Mouse (Mus musculus) limb, embryonic 13.5 days (tissue): ENCODE data around the gene Anapc4. TPM values are rescaled to one million over a fixed set of nuclear protein-coding genes. Genes with fewer than 3 reads are reported as not detected.

ENCODE experiments used
- ATAC-seq: fragments of 200-750 bp; cut with Nextera tagmentation; 2 replicates; pipeline ENCODE4 v1.8.0; 2017; ENCODE audit warnings: low read depth, moderate number of reproducible peaks, moderate TSS enrichment; ENCODE audit not compliant: low FRiP score
- H3K27ac ChIP-seq: fragments of 300-500 bp; sonication (generic); 2 replicates; pipeline ENCODE4 v1.5.1; 2015; ENCODE audit warnings: inconsistent platforms, mild to moderate bottlenecking, moderate library complexity
- H3K27me3 ChIP-seq: fragments of 300-500 bp; sonication (generic); 2 replicates; pipeline ENCODE4 v1.6.1; 2015; ENCODE audit warnings: mild to moderate bottlenecking, inconsistent platforms
- H3K36me3 ChIP-seq: fragments of 300-500 bp; sonication (generic); 2 replicates; pipeline ENCODE4 v1.6.1; 2015; ENCODE audit warnings: inconsistent platforms, mild to moderate bottlenecking, moderate library complexity
- H3K4me1 ChIP-seq: fragments of 300-500 bp; sonication (generic); 2 replicates; pipeline ENCODE4 v1.6.1; 2015; ENCODE audit warnings: inconsistent platforms
- H3K4me2 ChIP-seq: fragments of 300-500 bp; sonication (generic); replicated peaks from 2 replicates; pipeline ENCODE4 v1.6.1; 2015; ENCODE audit warnings: inconsistent platforms, mild to moderate bottlenecking, moderate library complexity
- H3K4me3 ChIP-seq: fragments of 300-500 bp; sonication (generic); 2 replicates; pipeline ENCODE4 v1.5.1; 2015; ENCODE audit warnings: moderate library complexity, mild to moderate bottlenecking, inconsistent platforms
- H3K9ac ChIP-seq: fragments of 300-500 bp; sonication (generic); 2 replicates; pipeline ENCODE4 v1.6.1; 2015; ENCODE audit warnings: mild to moderate bottlenecking, inconsistent platforms
- H3K9me3 ChIP-seq: fragments of 300-500 bp; sonication (generic); 2 replicates; pipeline ENCODE4 v1.6.1; 2016; ENCODE audit warnings: inconsistent platforms
- WGBS: fragments of 180-500 bp; shearing (Covaris S2); methylation state at CpG from one replicate; pipeline ENCODE4 v1.1.7; 2015; 5-methylcytosine and 5-hydroxymethylcytosine counted together
- polyA plus RNA-seq: library from polyadenylated mRNA; unstranded; fragments of >200 nt; fragmentation: Nextera tagmentation; extraction: Ambion mirVana; gene quantifications from 2 replicates; pipeline ENCODE4 v1.2.1, GENCODE M21; 2015

The Anapc4 gene
- 128 TPM in 2 replicates for polyA plus RNA-seq

- WGBS: under 1% methylated on average over 49 of the region's 50 CpGs
- Histone ChIP-seq H3K9me3 (peaks cover 6% of the 10 kb centered on the region; the same call in 1 of the 2 replicates), H3K36me3 (peaks cover 25% of the 10 kb centered on the region), H3K4me1 (peaks cover 19% of the 10 kb centered on the region), H3K4me3 (peak within 1 kb of the TSS; percentile 79), H3K9ac (peak within 1 kb of the TSS; percentile 89), H3K27me3 (no peaks in the 10 kb centered on the region), H3K27ac (peak within 1 kb of the TSS; percentile 90), H3K4me2 (peak within 1 kb of the TSS; percentile 81)
- peak; percentile 99 for ATAC-seq
Measured at GRCm38 (mm10) chr5:52833761-52834274, at the start of gene Anapc4. Gene Anapc4 (plus strand): TSS chr5:52834012.

GRCm38 (mm10) chr5:52786556-52787322, 47.1 kb upstream of the Anapc4 start:
- H3K9me3 ChIP-seq: no peaks in the 10 kb centered on the region
- H3K4me2 ChIP-seq: no peak overlapping the region
- no peak overlapping the region for H3K4me3 ChIP-seq
- no peak for ATAC-seq
- no peaks in the 10 kb centered on the region for H3K27me3 ChIP-seq
- no peak overlapping the region for H3K9ac ChIP-seq
- no peaks in the 10 kb centered on the region for H3K4me1 ChIP-seq
- WGBS: 85% methylated on average over 7 of the region's 7 CpGs
- no peak overlapping the region for H3K27ac ChIP-seq
- peaks cover 29% of the 10 kb centered on the region for H3K36me3 ChIP-seq

GRCm38 (mm10) chr5:52793230-52793629, 40.6 kb upstream of the Anapc4 start:
- H3K4me3 ChIP-seq: no peak overlapping the region
- peaks cover 40% of the 10 kb centered on the region for H3K36me3 ChIP-seq
- 93% methylated on average over 9 of the region's 9 CpGs for WGBS
- no peaks in the 10 kb centered on the region for H3K9me3 ChIP-seq
- no peak overlapping the region for H3K27ac ChIP-seq
- H3K4me2 ChIP-seq: no peak overlapping the region
- ATAC-seq: no peak
- H3K4me1 ChIP-seq: no peaks in the 10 kb centered on the region
- no peaks in the 10 kb centered on the region for H3K27me3 ChIP-seq
- no peak overlapping the region for H3K9ac ChIP-seq

GRCm38 (mm10) chr5:52794109-52794508, 39.7 kb upstream of the Anapc4 start:
- ATAC-seq: no peak
- H3K4me1 ChIP-seq: no peaks in the 10 kb centered on the region
- H3K9me3 ChIP-seq: no peaks in the 10 kb centered on the region
- H3K27ac ChIP-seq: no peak overlapping the region
- 92% methylated on average over 9 of the region's 9 CpGs for WGBS
- no peak overlapping the region for H3K4me3 ChIP-seq
- no peak overlapping the region for H3K9ac ChIP-seq
- no peaks in the 10 kb centered on the region for H3K27me3 ChIP-seq
- peaks cover 38% of the 10 kb centered on the region for H3K36me3 ChIP-seq
- no peak overlapping the region for H3K4me2 ChIP-seq

GRCm38 (mm10) chr5:52799274-52799985, 34.4 kb upstream of the Anapc4 start:
- H3K4me3 ChIP-seq: no peak overlapping the region
- ATAC-seq: no peak
- H3K36me3 ChIP-seq: peaks cover 41% of the 10 kb centered on the region
- no peaks in the 10 kb centered on the region for H3K9me3 ChIP-seq
- no peak overlapping the region for H3K4me2 ChIP-seq
- no peaks in the 10 kb centered on the region for H3K4me1 ChIP-seq
- 89% methylated on average over 12 of the region's 12 CpGs for WGBS
- no peak overlapping the region for H3K9ac ChIP-seq
- no peak overlapping the region for H3K27ac ChIP-seq
- no peaks in the 10 kb centered on the region for H3K27me3 ChIP-seq

GRCm38 (mm10) chr5:52805801-52806200, 28.0 kb upstream of the Anapc4 start:
- 54% methylated on average over 4 of the region's 4 CpGs for WGBS
- Histone ChIP-seq H3K9ac (no peak overlapping the region), H3K4me1 (peaks cover 13% of the 10 kb centered on the region), H3K27me3 (no peaks in the 10 kb centered on the region), H3K4me3 (no peak overlapping the region), H3K36me3 (peaks cover 36% of the 10 kb centered on the region), H3K9me3 (no peaks in the 10 kb centered on the region), H3K4me2 (no peak overlapping the region), H3K27ac (no peak overlapping the region)
- ATAC-seq: no peak

- WGBS: 39% methylated on average over 8 of the region's 8 CpGs
- no peaks in the 10 kb centered on the region for H3K9me3 ChIP-seq
- no peak for ATAC-seq
- H3K9ac ChIP-seq: no peak overlapping the region
- no peaks in the 10 kb centered on the region for H3K27me3 ChIP-seq
- peaks cover 13% of the 10 kb centered on the region for H3K4me1 ChIP-seq
- H3K4me3 ChIP-seq: no peak overlapping the region
- H3K4me2 ChIP-seq: peak overlapping the region; percentile 12; the same call in 1 of the 2 replicates
- H3K36me3 ChIP-seq: peaks cover 40% of the 10 kb centered on the region
- no peak overlapping the region for H3K27ac ChIP-seq
Measured at GRCm38 (mm10) chr5:52806349-52806748, 27.5 kb upstream of the Anapc4 start.

GRCm38 (mm10) chr5:52807030-52807429, 26.8 kb upstream of the Anapc4 start:
- H3K9me3 ChIP-seq: no peaks in the 10 kb centered on the region
- H3K9ac ChIP-seq: no peak overlapping the region
- peaks cover 43% of the 10 kb centered on the region for H3K36me3 ChIP-seq
- H3K27me3 ChIP-seq: no peaks in the 10 kb centered on the region
- no peak for ATAC-seq
- no peak overlapping the region for H3K27ac ChIP-seq
- peak overlapping the region; percentile 12; the same call in 1 of the 2 replicates for H3K4me2 ChIP-seq
- H3K4me3 ChIP-seq: no peak overlapping the region
- WGBS: 46% methylated on average over 7 of the region's 7 CpGs
- peaks cover 13% of the 10 kb centered on the region for H3K4me1 ChIP-seq

GRCm38 (mm10) chr5:52810446-52810845, 23.4 kb upstream of the Anapc4 start:
- Histone ChIP-seq H3K4me1 (peaks cover 13% of the 10 kb centered on the region), H3K4me3 (no peak overlapping the region), H3K27ac (no peak overlapping the region), H3K27me3 (no peaks in the 10 kb centered on the region), H3K4me2 (no peak overlapping the region), H3K36me3 (peaks cover 43% of the 10 kb centered on the region), H3K9me3 (no peaks in the 10 kb centered on the region), H3K9ac (no peak overlapping the region)
- WGBS: 96% methylated on average over 6 of the region's 6 CpGs
- no peak for ATAC-seq

GRCm38 (mm10) chr5:52811056-52811455, 22.8 kb upstream of the Anapc4 start:
- H3K4me3 ChIP-seq: no peak overlapping the region
- no peak overlapping the region for H3K4me2 ChIP-seq
- no peak overlapping the region for H3K9ac ChIP-seq
- peaks cover 48% of the 10 kb centered on the region for H3K36me3 ChIP-seq
- H3K27ac ChIP-seq: no peak overlapping the region
- peaks cover 13% of the 10 kb centered on the region for H3K4me1 ChIP-seq
- ATAC-seq: no peak
- H3K27me3 ChIP-seq: no peaks in the 10 kb centered on the region
- WGBS: 91% methylated on average over 14 of the region's 14 CpGs
- no peaks in the 10 kb centered on the region for H3K9me3 ChIP-seq

- H3K9me3 ChIP-seq: no peaks in the 10 kb centered on the region
- no peak overlapping the region for H3K4me3 ChIP-seq
- no peaks in the 10 kb centered on the region for H3K27me3 ChIP-seq
- no peak overlapping the region for H3K27ac ChIP-seq
- no peak for ATAC-seq
- peaks cover under 1% of the 10 kb centered on the region; the same call in 1 of the 2 replicates for H3K4me1 ChIP-seq
- H3K4me2 ChIP-seq: no peak overlapping the region
- 84% methylated on average over 10 of the region's 10 CpGs for WGBS
- peaks cover 55% of the 10 kb centered on the region for H3K36me3 ChIP-seq
- H3K9ac ChIP-seq: no peak overlapping the region
Measured at GRCm38 (mm10) chr5:52812456-52812855, 21.4 kb upstream of the Anapc4 start.

- 93% methylated on average over 7 of the region's 7 CpGs for WGBS
- no peak for ATAC-seq
- H3K27me3 ChIP-seq: no peaks in the 10 kb centered on the region
- H3K4me2 ChIP-seq: no peak overlapping the region
- no peaks in the 10 kb centered on the region for H3K9me3 ChIP-seq
- H3K4me1 ChIP-seq: no peaks in the 10 kb centered on the region
- no peak overlapping the region for H3K4me3 ChIP-seq
- no peak overlapping the region for H3K27ac ChIP-seq
- H3K36me3 ChIP-seq: peaks cover 50% of the 10 kb centered on the region
- no peak overlapping the region for H3K9ac ChIP-seq
Measured at GRCm38 (mm10) chr5:52813312-52813711, 20.5 kb upstream of the Anapc4 start.
